Mouse (Mus musculus) ovary, postnatal 36 days (tissue): ENCODE measurements around the gene Cnksr2.

Experiments
- DNase-seq: peaks from one replicate; pipeline ENCODE4 v3.0.0; 2022; ENCODE audit warnings: low spot score, mixed read lengths

The Cnksr2 gene

GRCm38 (mm10) chrX:158043057-158043843 lies at the start of gene Cnksr2:
Gene Cnksr2, minus strand, starts transcription at chrX:158043294.
- no peak for DNase-seq

GRCm38 (mm10) chrX:158043844-158044140 lies 698 bp upstream of the Cnksr2 start:
- no peak for DNase-seq

GRCm38 (mm10) chrX:158042255-158043056 lies 638 bp downstream of the Cnksr2 start:
- DNase-seq, result no peak

- DNase-seq, result no peak
Observed at GRCm38 (mm10) chrX:158041703-158042102, 1.4 kb downstream of the Cnksr2 start.

- DNase-seq, result no peak
Observed at GRCm38 (mm10) chrX:157951698-157952097, 91.4 kb downstream of the Cnksr2 start.

- DNase-seq, result no peak
Observed at GRCm38 (mm10) chrX:157949256-157949655, 93.8 kb downstream of the Cnksr2 start.

GRCm38 (mm10) chrX:157945121-157945520 lies 98.0 kb downstream of the Cnksr2 start:
- no peak for DNase-seq

- DNase-seq, result no peak
Observed at GRCm38 (mm10) chrX:157936611-157937010, 106.5 kb downstream of the Cnksr2 start.

- DNase-seq, result no peak
Observed at GRCm38 (mm10) chrX:157920093-157920492, 123.0 kb downstream of the Cnksr2 start.

GRCm38 (mm10) chrX:157829983-157830382 lies 213.1 kb downstream of the Cnksr2 start:
- no peak for DNase-seq

- no peak for DNase-seq
Observed at GRCm38 (mm10) chrX:157818921-157819260, 224.2 kb downstream of the Cnksr2 start.

GRCm38 (mm10) chrX:157818207-157818920 lies 224.7 kb downstream of the Cnksr2 start, which contains the start of gene Klhl34:
Gene Klhl34, plus strand, starts transcription at chrX:157818435.
- DNase-seq, result no peak

- no peak for DNase-seq
Observed at GRCm38 (mm10) chrX:157817571-157818206, 225.4 kb downstream of the Cnksr2 start.

GRCm38 (mm10) chrX:157809721-157810120 lies 233.4 kb downstream of the Cnksr2 start:
- no peak for DNase-seq

- no peak for DNase-seq
Observed at GRCm38 (mm10) chrX:157801669-157802068, 241.4 kb downstream of the Cnksr2 start.
